Mouse (Mus musculus) left cerebral cortex, postnatal 4 days (tissue): ENCODE measurements around the gene Slc36a3. TPM values are rescaled to one million over a fixed set of nuclear protein-coding genes. Genes with fewer than 3 reads are reported as not detected.
"Not testable (repeated sequence)": the region's sequence is repeated elsewhere in the genome, so short reads cannot be mapped to it uniquely, and the experiment has no call there.

Experiments used
- DNase-seq: peaks from one replicate; pipeline ENCODE4 v3.0.0-alpha.2; 2022
- intact Hi-C: fragments of 180-260 bp; cut with DNase I; formaldehyde crosslinking; loops from one replicate; pipeline ENCODE4 v1.15.1; 2025
- total RNA-seq, 2 experiments: library from RNA; stranded (reverse); gene quantifications; 2 replicates each; pipeline ENCODE4 v1.2.3; 2021

Gene Slc36a3
- total RNA-seq, 2 experiments from 2014 or later = not detected

DNA sequence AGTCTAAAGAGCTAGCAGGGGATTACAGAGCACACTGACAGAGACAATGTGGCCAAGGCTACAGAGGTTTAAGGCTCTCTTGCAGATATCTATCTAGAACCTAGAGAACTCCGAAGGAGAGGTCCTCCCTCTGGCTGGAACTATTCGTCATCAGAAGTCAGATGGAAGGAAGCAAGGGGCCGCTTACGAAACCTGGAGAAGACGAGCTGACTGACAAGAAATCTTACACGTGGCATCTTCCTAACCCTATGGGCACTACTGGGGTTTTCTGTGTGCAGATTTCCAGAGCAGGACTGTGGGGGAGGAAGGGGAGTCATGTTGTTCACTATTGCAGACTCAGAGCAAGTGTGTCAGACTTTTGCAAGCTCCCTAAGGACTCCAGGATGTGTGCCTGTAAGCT is 4.1 kb downstream of the Slc36a3 start:
- DNase-seq = no peak
- intact Hi-C loops = no loop called here

DNA sequence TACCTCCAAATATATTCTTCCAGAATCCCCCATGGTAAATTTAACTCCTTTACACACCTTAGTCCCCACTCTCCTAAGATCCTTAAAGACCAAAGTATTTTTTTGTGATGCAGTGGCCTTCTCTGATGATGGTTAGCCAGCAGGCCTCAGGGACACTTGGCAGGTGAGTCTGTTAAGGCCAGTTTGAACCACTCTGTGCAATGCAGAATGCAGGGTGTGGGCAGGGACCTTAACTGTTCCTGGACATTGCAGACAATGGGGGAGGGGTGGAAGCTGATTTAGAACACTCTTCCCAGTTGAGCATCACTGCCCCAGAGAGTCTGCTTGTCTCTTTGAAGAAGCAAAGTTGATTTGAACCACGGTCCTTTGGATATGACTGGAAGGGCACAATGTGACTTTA is 4.7 kb downstream of the Slc36a3 start:
- intact Hi-C loops = no loop called here
- DNase-seq = no peak

DNA sequence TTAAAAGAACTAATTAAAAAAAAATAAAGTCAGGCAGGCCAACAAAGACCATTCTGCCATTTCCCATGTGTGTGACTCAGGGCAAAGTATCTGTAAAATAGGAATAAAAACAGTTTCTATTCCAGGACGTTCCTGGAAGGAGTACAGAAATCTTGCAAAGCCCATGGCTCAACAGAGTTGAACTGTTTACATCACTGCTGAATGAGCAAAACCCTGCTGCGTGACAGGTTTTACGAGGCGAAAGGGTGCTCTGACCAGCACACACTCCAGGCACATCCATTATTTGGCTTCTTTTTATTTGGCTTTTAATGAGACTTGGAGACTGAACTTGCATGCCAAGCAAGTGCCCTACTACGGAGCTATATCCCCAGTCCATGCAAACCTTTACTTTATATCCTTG is 7.5 kb downstream of the Slc36a3 start:
- intact Hi-C loops = no loop called here
- DNase-seq = no peak

DNA sequence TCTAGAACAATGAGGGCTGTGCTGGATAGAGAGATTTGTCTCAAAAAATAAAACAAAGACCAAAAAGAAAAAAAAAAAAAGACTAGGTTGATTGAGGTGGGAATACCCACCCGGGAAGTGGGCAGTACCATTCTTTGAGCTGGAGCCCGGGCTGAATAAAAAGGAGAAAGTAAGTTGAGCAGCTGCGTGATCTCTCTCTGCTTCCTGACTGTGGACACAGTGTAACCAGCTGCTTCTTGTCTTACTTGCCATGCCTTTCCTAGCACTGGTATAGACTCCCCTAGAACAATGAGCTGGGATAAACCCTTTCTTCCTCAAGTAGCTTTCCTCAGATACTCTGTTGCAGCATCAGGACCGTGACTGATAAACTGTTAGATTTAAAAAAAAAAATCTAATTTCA is 10.0 kb downstream of the Slc36a3 start:
- intact Hi-C loops = no loop called here
- DNase-seq = no peak

DNA sequence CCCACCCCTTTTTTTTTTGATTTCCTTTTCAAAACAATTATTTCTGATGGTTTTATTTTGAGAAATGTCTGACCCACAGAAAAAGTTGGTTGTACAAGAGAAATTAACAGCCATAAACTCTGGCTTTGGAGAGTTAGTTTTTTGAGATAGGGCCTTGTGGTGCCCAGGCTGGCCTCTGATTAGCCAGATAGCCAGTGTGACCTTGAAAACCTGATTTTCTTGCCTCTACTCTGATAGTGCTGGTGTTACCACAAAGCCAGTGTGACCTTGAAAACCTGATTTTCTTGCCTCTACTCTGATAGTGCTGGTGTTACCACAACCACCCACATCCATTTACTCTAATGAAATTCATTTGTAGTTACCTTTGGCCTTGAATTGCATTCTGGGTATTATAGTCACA is 13.9 kb downstream of the Slc36a3 start:
- intact Hi-C loops = no loop called here
- no peak for DNase-seq

DNA sequence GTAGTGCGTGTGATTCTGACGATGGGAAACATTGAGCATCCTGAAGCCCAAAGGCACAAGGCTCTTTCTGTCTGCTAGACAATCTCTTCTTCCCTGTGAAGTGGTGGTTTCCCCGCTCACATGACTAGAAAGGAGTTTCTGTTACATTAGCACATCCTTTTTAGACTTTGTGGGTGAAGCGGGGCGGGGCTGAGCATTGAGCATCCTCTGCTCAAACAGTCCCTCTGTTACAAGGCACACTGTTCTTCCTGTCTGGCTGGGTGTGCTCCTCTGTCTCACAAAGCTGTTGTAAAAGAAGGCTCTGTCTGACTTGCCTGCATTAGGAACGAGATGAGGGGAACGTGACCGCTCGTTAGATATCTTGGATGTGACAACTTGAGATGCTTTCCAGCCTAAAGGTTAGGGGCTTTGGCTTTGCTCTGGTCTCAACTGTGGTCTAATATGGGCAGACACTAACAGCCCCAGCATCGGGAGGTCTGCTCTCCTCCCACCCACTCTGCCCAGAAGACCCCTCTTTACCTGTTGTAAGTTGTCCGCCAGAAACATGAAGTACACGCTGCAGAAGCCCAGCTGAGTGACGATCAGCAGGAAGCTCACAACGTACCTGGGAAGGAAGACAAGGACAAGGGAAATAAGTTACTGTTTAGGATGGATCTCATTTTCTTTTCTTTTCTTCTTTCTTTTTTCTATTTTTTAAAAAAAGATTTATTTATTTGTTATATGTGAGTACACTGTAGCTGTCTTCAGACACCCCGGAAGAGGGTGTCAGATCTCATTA is 14.5 kb downstream of the Slc36a3 start:
- no peak for DNase-seq
- intact Hi-C loops = no loop called here

DNA sequence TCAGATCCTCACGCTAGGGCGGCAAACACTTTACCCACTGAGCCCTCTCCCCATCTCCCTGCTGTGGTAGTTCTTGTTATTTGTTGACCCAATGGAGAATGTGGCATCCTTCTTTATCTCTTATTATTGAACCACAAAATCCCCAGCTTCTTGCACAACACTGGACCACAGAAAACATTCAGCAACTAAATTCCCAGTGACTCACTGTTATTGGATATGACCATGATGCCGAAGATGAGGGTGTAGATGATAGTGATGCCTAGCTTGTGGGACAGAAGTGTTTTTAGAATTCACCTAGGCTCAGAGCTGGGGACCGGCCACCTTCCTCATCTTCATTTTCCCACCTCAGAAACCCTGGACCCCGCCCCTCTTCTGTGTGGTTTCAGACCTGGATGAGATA is 16.6 kb downstream of the Slc36a3 start:
- DNase-seq = no peak
- intact Hi-C loops = no loop called here

DNA sequence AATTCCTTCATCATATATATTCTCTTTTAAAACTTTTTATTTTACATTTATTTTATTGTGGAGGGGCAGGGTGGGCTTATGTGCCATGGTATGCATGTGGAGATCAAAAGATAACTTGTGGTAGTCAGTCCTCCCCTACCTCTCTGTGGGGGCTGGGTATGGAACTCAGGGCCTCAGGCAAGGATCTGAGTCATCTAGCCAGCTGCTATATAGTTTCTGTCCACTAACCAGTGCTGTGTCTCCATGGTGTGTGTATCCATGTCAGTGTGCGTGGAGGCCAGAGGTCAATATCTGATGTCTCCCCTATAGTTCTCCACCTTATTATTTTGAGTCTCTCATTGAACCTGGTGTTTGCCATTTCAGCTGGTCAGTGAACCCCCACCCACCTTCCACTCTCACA is 17.1 kb downstream of the Slc36a3 start:
- intact Hi-C loops = no loop called here
- no peak for DNase-seq

DNA sequence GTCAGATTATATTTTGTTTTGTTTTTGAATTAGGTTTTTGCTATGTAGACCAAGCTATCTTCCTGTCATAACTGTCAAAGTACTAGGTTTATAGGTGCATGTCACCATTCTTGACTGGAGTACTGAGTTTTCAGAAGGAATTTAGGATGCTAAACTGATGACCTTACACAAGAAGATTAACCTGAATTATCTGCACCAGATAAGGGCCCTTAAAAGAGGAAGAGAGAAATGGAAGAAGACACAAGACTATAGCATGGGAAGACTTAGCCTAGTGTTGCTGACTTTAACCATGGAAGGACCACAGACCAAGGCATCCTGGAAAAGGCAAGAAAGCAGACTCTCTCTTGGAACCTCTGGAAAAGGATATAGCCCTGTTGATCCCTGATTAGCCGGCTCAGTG is 18.3 kb downstream of the Slc36a3 start:
- DNase-seq = no peak
- intact Hi-C loops = no loop called here

DNA sequence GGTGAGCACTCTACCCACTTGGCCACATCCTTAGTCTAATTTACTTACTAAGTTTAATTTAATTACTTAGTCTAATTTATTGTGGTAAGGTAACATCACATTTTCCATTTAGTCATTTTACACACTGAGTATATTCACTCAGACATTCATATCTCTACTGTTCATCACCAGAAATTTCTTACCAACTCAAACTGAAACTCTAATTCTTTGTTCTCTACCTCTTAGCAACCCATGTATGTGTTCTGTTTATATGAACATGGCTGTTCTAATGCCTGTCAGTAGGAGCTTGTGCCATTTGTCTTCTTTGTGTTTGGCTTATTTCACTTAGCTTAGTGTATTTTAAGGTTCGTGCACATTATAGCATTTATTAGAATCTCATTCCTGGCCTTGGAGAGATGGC is 19.6 kb downstream of the Slc36a3 start:
- DNase-seq = no peak
- intact Hi-C loops = no loop called here

DNA sequence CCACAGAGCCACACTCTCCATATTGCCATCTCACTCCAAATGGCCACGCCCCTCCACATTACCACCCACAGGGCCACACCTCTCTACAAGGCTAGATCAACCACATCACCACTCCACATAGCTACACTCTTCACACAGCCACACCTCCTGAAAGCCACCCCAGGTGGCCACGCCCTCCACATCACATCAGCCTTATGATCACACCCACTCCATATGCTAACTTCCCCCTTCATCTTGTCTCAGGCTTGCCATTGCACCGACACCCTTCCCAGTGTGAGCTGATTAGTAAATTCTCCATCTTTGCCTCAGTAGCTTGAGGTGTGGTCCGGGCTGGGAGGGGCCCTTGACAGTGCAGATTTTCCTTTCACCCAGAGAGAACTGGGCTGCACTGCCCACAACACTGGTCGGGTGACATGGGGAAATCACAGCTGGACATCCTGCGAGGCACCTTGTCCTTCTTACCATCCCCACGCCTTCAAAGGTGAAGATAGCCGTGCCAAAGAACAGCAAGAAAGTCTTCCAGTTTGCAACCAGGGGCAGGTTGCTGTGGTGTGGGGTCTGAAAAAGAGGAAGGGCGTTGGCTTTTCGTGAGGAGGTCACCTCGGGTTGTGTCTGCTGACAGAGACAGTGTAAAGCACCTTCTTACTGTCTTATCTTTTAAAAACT is 20.3 kb downstream of the Slc36a3 start:
- intact Hi-C loops = no loop called here
- no peak for DNase-seq

DNA sequence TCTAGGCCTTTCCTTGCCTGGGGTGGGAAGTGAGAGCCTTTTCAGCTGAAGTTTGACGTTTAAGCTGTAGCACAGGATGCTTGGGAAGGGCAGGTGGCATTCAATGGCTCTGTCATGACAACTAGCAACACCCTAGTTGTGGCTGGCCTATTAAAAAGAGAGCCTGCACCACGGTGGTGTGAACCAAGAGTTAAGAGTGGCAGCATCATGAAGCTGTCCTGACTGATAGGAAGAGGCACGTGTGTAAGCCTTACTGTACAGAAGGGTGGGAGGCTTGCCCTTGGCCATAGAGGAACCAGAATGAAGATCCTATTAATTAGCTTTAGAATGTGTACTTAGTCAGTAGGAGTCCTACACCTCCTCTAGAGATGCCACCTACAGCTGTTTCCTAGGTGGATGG is 23.1 kb downstream of the Slc36a3 start:
- intact Hi-C loops = no loop called here
- DNase-seq = no peak

DNA sequence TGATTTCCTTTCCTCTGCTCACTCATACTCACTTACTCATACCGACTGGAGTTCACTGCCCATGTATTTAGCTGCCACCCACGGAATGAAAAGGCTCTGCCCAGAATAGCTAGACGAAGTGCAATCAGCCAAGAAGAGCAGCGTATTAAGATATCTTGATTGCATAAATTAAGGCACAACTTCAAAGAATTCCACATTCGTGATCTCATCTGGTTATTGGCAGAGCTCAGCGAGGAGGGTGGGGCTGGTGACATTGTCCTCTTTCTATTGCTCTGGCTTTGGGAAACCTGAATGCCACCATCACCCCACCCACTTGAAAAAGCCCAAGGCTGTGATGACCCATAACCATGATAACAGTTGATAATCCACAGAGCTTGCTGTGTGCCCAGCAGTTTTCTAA is 23.6 kb downstream of the Slc36a3 start:
- intact Hi-C loops = no loop called here
- DNase-seq = no peak

DNA sequence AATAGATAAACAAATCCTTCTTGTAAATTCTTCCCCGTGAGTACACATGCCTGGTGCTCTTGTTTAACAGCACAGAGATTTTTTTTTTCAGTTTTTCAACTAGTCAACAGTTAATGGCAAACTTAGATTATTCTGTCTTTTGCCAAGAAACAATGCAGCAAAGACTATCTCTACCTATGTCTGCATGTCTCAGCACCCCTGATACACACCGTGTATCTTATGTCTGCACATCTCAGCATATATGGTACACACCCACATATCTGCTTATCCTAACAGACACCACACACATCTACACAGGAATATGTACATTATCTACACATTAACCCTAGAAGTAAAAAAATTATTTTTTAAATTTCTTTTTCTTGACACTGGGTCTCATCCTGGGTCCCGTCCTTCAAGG is 24.8 kb downstream of the Slc36a3 start:
- intact Hi-C loops = no loop called here
- no peak for DNase-seq

DNA sequence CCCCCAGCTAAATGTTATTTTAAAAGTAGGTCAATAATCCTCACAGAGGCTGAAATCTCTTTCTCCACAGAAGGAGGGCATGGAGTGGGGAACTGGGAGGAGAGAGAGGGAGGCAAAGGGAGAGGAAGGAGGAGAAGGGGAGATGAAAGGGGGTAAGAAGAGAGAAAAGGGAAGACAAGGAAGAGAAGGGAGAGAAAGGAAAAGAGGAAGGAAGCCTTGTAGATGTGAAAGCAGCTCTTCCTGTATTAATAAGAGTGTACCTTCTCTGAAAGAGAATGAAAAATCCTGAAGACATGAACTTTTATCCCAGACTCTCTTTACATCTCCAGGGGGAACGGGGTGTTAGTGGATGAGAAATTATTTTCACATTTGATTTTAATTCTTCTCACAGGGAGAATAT is 30.1 kb downstream of the Slc36a3 start:
- intact Hi-C loops = no loop called here
- no peak for DNase-seq

DNA sequence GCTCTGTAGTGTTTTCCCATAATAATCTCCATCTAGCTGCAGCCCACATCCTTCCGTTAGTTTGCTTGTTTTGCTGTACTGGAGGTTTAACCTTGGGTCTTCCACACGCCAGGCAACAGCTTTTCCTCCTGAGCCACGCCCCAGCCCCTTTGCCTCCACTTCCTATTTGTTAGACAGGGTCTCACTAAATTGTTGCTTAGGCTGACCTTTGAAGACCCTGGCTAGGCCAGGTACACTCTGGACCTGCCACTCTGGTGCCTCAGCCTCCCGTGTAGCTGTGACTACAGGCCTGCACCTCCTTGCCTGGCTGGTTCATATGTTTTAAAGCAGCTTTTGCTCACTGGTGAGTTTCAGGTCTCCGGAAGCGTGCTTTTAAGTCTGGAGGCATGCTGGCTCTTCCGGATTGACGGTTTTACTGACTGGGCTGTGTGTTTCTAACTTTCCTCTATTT is 30.7 kb downstream of the Slc36a3 start:
- intact Hi-C loops = no loop called here
- DNase-seq = no peak

DNA sequence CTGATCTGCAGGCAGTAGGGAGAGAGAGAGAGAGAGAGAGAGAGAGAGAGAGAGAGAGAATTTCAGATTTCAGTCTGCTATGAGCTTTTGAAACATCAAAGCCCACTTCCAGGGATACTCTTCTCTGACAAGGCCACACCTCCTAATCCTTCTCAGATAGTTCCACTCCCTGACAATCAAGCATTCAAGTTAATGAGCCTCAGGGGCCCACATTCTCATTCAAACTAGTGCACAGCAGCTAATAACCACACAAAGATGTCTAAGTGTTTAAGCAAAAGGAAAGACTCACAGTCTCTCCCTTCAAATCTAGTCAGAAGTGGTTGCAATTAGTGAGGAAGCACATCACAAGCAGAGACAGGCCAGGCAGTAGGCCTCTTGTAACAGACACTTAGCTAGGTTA is 31.2 kb downstream of the Slc36a3 start:
- intact Hi-C loops = no loop called here
- DNase-seq = no peak

DNA sequence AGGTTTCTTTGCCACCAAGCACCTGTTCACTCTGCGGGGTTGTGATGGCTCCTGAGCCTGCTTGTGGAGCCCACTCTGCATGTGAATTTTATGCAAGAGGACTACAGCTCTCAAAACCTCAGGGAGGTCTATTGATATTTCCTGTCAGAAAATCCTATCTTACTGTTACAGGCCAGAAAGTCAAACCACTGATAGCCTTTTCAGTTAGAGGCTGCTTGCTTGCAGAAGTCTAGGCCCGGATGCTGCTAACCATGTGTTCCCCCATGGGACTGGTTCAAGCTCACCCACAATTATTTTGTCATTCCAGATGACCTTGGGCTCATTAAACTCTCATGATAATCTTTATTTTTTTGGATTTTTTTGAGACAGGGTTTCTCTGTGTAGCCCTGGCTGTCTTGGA is 34.5 kb downstream of the Slc36a3 start:
- intact Hi-C loops = no loop called here
- DNase-seq = no peak

DNA sequence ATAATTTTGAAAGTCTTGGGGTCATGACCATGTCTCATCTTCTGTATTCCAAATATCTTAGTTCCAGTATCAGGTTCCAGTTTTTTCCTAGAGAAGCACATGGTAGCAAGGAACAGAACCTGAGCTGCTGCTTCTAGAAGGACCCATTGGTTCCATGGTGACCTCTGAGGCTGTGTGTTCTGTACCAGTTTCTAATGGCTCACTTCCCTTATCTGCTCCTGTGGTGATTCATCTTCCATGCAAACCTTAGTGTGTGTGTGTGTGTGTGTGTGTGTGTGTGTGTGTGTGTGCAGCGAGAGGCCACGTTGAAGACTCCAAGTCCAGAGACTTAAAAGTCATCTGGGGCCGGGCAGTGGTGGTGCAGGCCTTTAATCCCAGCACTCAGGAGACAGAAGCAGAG is 35.5 kb downstream of the Slc36a3 start:
- intact Hi-C loops = no loop called here
- no peak for DNase-seq

DNA sequence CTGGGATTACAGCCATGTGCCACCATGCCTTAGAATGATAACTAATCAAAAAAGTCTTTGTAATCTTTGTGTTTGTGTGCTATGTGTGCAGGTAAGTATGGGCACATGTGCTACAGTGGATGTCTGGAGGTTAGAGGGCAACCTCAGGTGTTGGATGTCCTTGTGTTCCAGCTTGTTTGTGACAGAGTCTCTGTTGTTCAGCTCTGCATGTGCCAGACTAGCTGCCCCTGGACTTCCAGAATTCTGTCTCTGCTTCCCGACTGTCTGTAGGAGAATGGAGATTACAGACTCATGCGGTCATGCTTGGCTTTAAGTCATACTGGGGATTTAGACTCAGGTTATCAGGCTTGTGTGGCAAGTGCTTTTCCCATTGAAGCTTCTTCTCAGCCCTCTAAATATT is 37.2 kb downstream of the Slc36a3 start:
- no peak for DNase-seq
- intact Hi-C loops = no loop called here

DNA sequence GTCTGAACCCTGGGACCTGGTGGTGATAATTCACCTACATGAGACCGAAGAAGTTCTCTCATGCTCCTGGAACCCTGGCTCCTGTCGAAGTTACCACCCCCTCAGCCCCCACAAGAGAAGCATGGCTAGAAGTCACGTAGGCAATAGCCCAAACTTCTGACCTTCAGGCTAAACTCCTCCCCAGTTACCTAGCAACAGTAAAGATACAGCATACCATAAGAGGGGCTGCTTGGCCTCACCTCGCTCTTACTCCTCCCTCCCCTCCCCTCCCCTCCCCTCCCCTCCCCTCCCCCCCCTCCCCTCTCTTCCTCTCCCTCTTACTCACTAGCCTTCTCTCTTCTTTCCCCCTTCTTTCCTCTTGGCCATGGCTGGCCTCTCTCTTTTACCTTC is 37.7 kb downstream of the Slc36a3 start:
- DNase-seq, intact Hi-C loops: not testable (repeated sequence)

DNA sequence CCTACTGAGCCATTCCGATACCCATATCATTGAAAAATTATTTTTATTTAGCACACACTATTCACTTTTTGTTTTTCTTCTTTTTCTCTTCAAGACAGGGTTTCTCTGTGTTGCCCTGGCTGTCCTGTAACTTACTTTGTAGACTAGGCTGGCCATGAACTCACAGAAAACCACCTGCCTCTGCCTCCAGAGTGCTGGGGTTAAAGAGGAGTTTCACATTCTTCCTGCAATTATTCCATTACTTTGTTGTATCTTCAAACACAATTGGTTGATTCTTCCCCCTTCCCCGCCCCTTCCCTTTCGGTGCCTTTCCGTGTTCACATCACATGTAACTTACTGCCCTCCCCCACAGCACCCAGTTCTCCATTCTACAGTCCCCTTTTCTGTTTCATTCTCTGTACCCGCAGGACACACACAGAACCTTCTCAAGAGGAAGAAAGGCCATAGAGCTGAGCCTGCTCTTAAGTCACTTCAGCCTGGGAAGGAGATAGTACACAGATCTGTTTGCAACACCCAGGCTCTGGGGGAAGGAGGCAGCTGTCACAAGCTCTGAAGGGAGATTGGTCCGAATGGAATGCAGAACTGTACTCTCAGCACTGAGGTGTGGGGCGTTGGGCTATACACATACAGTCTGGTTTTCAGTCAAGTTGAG is 38.2 kb downstream of the Slc36a3 start:
- intact Hi-C loops = no loop called here
- DNase-seq = no peak
